Mouse (Mus musculus) heart, adult 8-10 months (tissue): ENCODE data around the gene Sidt2. TPM values are rescaled to one million over a fixed set of nuclear protein-coding genes. Genes with fewer than 3 reads are reported as not detected.
A peak's percentile ranks its signal among the peaks of the same experiment; 100 is the strongest.

Experiments
- DNase-seq: peaks from one replicate; pipeline ENCODE4 v3.0.0; 2022; ENCODE audit warnings: low spot score
- microRNA-seq: library from miRNA; unstranded; fragments of <30 nt; microRNA quantifications from one replicate; pipeline ENCODE4 v1.2.0, GENCODE M21; 2022
- total RNA-seq, 4 experiments: library from RNA; stranded (reverse); gene quantifications; 2 replicates each; pipeline ENCODE4 v1.2.4; 2022

Gene Sidt2
- total RNA-seq, 4 experiments from 2014 or later, result 62.1 to 77.4 (median 69.0) TPM

- DNase-seq, result peak; percentile 42
These were observed 43.4 kb downstream of the Sidt2 start for GRCm38 (mm10) chr9:45911673-45912072.

GRCm38 (mm10) chr9:45910995-45911394 is 44.1 kb downstream of the Sidt2 start:
- DNase-seq, result no peak

GRCm38 (mm10) chr9:45907078-45907428 is 48.0 kb downstream of the Sidt2 start:
- DNase-seq, result peak; percentile 19

GRCm38 (mm10) chr9:45906355-45907077 is 48.5 kb downstream of the Sidt2 start, which contains the start of the genes Pcsk7 and Rnf214:
Pcsk7 (plus strand) TSS chr9:45906497.
Rnf214 (minus strand) TSS chr9:45906911.
- peak; percentile 91 for DNase-seq

GRCm38 (mm10) chr9:45905811-45906237 is 49.2 kb downstream of the Sidt2 start:
- DNase-seq, result no peak

- DNase-seq, result no peak
These were observed 49.9 kb downstream of the Sidt2 start for GRCm38 (mm10) chr9:45905196-45905595.

- DNase-seq, result no peak
These were observed 61.4 kb downstream of the Sidt2 start for GRCm38 (mm10) chr9:45893681-45894080.

Small RNAs within 50 kb of the gene (microRNA-seq; reads per million reads assigned to microRNA genes)
- gene Mir7087, result not detected

Other genes starting within 250 kb of the Sidt2 start
- gene Cep164, start 126.6 kb downstream of the Sidt2 start, total RNA-seq, result 1 to 10 TPM; 6.8 to 8.6 (median 7.7) TPM
- 10 to 100 TPM; 21.2 to 35.3 (median 27.2) TPM for gene Bace1, start 116.7 kb downstream of the Sidt2 start, total RNA-seq
- 10 to 100 TPM; 12.9 to 15.7 (median 14.6) TPM for gene Pcsk7, start 48.8 kb downstream of the Sidt2 start, total RNA-seq
- 10 to 100 TPM; 32.6 to 36.7 (median 34.0) TPM for gene Rnf214, start 48.3 kb downstream of the Sidt2 start, total RNA-seq
- gene Tagln, start 19.2 kb downstream of the Sidt2 start, total RNA-seq, result 10 to 100 TPM; 33.4 to 69.1 (median 50.0) TPM
- 10 to 100 TPM; 44.4 to 54.1 (median 49.2) TPM for gene Pafah1b2, start 57.4 kb upstream of the Sidt2 start, total RNA-seq
- gene Sik3, start 57.6 kb upstream of the Sidt2 start, total RNA-seq, result 10 to 100 TPM; 62.0 to 81.1 (median 73.3) TPM